Mouse (Mus musculus): Measurements from ENCODE around the gene Clcnkb.

DNA sequence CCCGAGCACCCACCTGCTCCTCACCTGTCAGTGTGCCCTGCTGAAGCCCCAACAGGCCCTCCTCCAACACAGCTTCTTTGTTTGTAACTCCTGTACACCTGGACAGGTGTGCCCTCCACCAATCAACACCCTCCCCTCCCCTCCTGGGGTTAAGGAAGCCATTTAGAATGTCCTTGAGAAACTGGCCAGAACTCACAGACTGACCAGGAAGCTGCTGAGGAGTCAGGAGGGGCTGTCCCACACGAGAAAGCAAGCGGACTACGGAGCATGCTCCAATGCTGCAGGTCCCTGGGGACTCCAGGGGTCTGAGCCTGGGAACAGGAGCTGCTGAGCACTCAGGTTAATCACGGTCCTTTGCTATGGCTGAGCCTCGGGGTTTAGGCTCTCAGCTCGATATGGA is at the start of gene Clcnkb:
- TF ChIP-seq CTCF (IDR thresholded peaks at IDR 0.05; ENCODE audit: borderline replicate concordance, extremely low read depth, insufficient read depth, insufficient read length) (no peak), POLR2A (IDR thresholded peaks at IDR 0.05; ENCODE audit: borderline replicate concordance, extremely low read depth, insufficient read depth, insufficient read length, poor library complexity, severe bottlenecking) (no peak)

All from brain, embryonic 14.5 days (tissue).